ENCODE assay signal across 8 mouse cellular contexts in the genomic region with DNA sequence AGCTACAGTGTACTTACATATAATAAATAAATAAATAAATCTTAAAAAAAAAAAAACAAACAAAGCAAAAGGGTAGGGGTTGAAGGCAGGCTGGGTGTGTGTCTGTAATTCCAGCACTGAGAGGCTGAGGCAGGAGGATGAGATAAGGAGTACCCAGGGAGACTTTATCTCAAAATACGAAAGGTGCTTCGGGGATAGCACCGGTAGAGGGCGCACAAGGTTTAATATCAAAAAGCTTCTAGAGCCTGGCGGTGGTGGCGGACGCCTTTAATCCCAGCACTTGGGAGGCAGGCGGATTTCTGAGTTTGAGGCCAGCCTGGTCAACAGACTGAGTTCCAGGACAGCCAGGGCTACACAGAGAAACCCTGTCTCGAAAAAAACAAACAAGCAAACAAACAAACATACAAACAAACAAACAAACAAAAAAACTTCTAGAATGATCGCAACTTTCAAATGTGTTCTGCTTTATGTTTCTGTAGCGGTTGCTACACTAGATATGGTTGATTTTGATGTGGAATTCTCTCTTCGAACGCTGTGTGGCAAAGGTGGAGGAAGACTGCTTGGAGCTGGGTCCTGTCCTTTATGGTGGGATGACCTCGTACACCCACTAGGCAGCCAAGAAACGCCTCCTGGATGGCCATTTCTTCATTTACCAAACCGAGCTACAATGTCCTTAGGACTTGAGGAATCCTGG. TPM values are rescaled to one million over a fixed set of nuclear protein-coding genes. Genes with fewer than 3 reads are reported as not detected.
DNase-seq lines count a peak whose midpoint lies in the region; ATAC-seq and TF ChIP-seq lines count a peak whose summit lies in the region.

No protein-coding gene starts in this region.

- peak overlapping the region; percentile 88 for H3K9ac ChIP-seq in forebrain, postnatal 0 days
- peak overlapping the region; percentile 90 for H3K9ac ChIP-seq in lung, embryonic 16.5 days (ENCODE audit: low read length)

- H3K36me3 ChIP-seq in G1E (replicated peaks), result peaks cover 25% of the 10 kb centered on the region
- peaks cover 9% of the 10 kb centered on the region for H3K36me3 ChIP-seq in forebrain, postnatal 0 days (ENCODE audit: insufficient read depth)
- H3K36me3 ChIP-seq in lung, embryonic 16.5 days (ENCODE audit: control insufficient read depth, insufficient read depth, low read length), result 0 out of 2 replicates have a peak, but pooled peaks cover 2% of the 10 kb centered on the region

- peak overlapping the region; percentile 86 for H3K4me3 ChIP-seq in G1E (ENCODE audit: low read depth, low read length)
- H3K4me3 ChIP-seq in forebrain, postnatal 0 days (ENCODE audit: low read depth, low read length), result peak overlapping the region; percentile 88
- H3K4me3 ChIP-seq in lung, embryonic 16.5 days (ENCODE audit: low read length), result peak overlapping the region; percentile 85

- H3K9me3 ChIP-seq in G1E (replicated peaks), result 0 out of 2 replicates have a peak, but pooled peaks cover 2% of the 10 kb centered on the region
- no peaks in the 10 kb centered on the region for H3K9me3 ChIP-seq in forebrain, postnatal 0 days (ENCODE audit: low read length)
- no peaks in the 10 kb centered on the region for H3K9me3 ChIP-seq in lung, embryonic 16.5 days (ENCODE audit: control insufficient read depth, low read length)

- H3K4me1 ChIP-seq in G1E (ENCODE audit: insufficient read depth, low read depth, low read length), result peaks cover 26% of the 10 kb centered on the region
- peaks cover 4% of the 10 kb centered on the region; the same call in 1 of the 2 replicates for H3K4me1 ChIP-seq in forebrain, postnatal 0 days (ENCODE audit: insufficient read depth)
- H3K4me1 ChIP-seq in lung, embryonic 16.5 days (replicated peaks; ENCODE audit: control insufficient read depth, insufficient read depth, low read length), result peaks cover 5% of the 10 kb centered on the region

- WGBS in forebrain, postnatal 0 days, result 3% methylated on average over 16 of the region's 16 CpGs
- 2% methylated on average over 16 of the region's 16 CpGs for WGBS in lung, embryonic 16.5 days

- no peak for ATAC-seq in G1E (ENCODE audit: extremely low read depth, insufficient number of reproducible peaks, low FRiP score, poor library complexity, severe bottlenecking)
- ATAC-seq in forebrain, postnatal 0 days, result peak; percentile 23
- peak; percentile 57 to 66; a peak in 3 of 4 replicates for ATAC-seq in hematopoietic stem cell, adult 5-6 weeks (replicated peaks in 1 of 2; ENCODE audit: insufficient read depth in 1 of 2, low FRiP score in 2 of 2, low TSS enrichment in 1 of 2, low read depth in 1 of 2, poor library complexity in 2 of 2, severe bottlenecking in 2 of 2)
- peak; percentile 17; the same call in 1 of the 2 replicates for ATAC-seq in lung, embryonic 16.5 days (ENCODE audit: low read depth)

- peak; percentile 32; the same call in 1 of the 2 replicates for TF ChIP-seq CTCF in G1E (IDR thresholded peaks at IDR 0.05; ENCODE audit: low read depth, low read length)
- peak; percentile 65 for TF ChIP-seq CTCF in forebrain, postnatal 0 days (IDR thresholded peaks at IDR 0.05; ENCODE audit: low read depth)

- H3K27ac ChIP-seq in forebrain, postnatal 0 days (ENCODE audit: low read depth, low read length), result peak overlapping the region; percentile 99
- H3K27ac ChIP-seq in lung, embryonic 16.5 days (ENCODE audit: low read length), result peak overlapping the region; percentile 88

- peak; percentile 46 for DNase-seq in G1E (ENCODE audit: low spot score)
- peak; percentile 90 to 92 for DNase-seq in cerebellum, adult 18-20 months
- DNase-seq in forebrain, postnatal 0 days, result peak; percentile 90
- peak; percentile 91 for DNase-seq in layer of hippocampus, adult 9-10 months (ENCODE audit: low spot score)
- DNase-seq in ovary, postnatal 10 days (ENCODE audit: low spot score), result peak; percentile 42
- DNase-seq in thymus, postnatal 10 days (ENCODE audit: low spot score in 2 of 2), result peak; percentile 71 to 89

- peak overlapping the region; percentile 83 for H3K4me2 ChIP-seq in forebrain, postnatal 0 days (ENCODE audit: low read depth)
- H3K4me2 ChIP-seq in lung, embryonic 16.5 days (ENCODE audit: low read depth, low read length), result peak overlapping the region; percentile 97

- H3K27me3 ChIP-seq in G1E (ENCODE audit: insufficient read depth, low read length), result peaks cover 3% of the 10 kb centered on the region; the same call in 1 of the 2 replicates
- no peaks in the 10 kb centered on the region for H3K27me3 ChIP-seq in forebrain, postnatal 0 days (ENCODE audit: insufficient read depth, low read length)
- no peaks in the 10 kb centered on the region for H3K27me3 ChIP-seq in lung, embryonic 16.5 days (ENCODE audit: control insufficient read depth, insufficient read depth, low read depth, low read length)

RNA-seq across cellular contexts. Expression of a gene that starts 0.8 kb away (rescaled TPM):
- total RNA-seq in G1E (2014; fragmentation: Nextera tagmentation) (0.90 and 3.4 TPM in 2 replicates), G1E (2017) (1.2 and 2.1 TPM in 2 replicates)
- polyA plus RNA-seq in G1E (2012), result 0.11 and 0.13 TPM in 2 replicates
- 17.1 and 25.7 TPM in 2 replicates for total RNA-seq in forebrain, postnatal 0 days (2014; rRNA removed)
- 1.0 and 1.9 TPM in 2 replicates for polyA plus RNA-seq in forebrain, postnatal 0 days (2015; fragmentation: Nextera tagmentation; extraction: Ambion mirVana)
- 0.44 and 1.7 TPM in 2 replicates for total RNA-seq in hematopoietic stem cell, adult 5-6 weeks (2017)
- polyA plus RNA-seq in lung, embryonic 16.5 days (2015; fragmentation: Nextera tagmentation; extraction: Ambion mirVana), result 1.4 and 1.8 TPM in 2 replicates

RNA-seq across cellular contexts. Expression of a gene that starts 1.0 kb away (rescaled TPM):
- total RNA-seq in G1E (2014; fragmentation: Nextera tagmentation) (9.9 and 18.5 TPM in 2 replicates), G1E (2017) (44.7 and 54.5 TPM in 2 replicates)
- polyA plus RNA-seq in G1E (2012), result 98.0 and 113 TPM in 2 replicates
- 70.3 and 107 TPM in 2 replicates for total RNA-seq in forebrain, postnatal 0 days (2014; rRNA removed)
- polyA plus RNA-seq in forebrain, postnatal 0 days (2015; fragmentation: Nextera tagmentation; extraction: Ambion mirVana), result 117 and 119 TPM in 2 replicates
- 33.0 and 75.0 TPM in 2 replicates for total RNA-seq in hematopoietic stem cell, adult 5-6 weeks (2017)
- 72.4 and 73.0 TPM in 2 replicates for polyA plus RNA-seq in lung, embryonic 16.5 days (2015; fragmentation: Nextera tagmentation; extraction: Ambion mirVana)

RNA-seq across cellular contexts. Expression of a gene that starts 12.7 kb away (rescaled TPM):
- total RNA-seq in G1E (2014; fragmentation: Nextera tagmentation) (116 and 133 TPM in 2 replicates), G1E (2017) (144 and 169 TPM in 2 replicates)
- 103 and 140 TPM in 2 replicates for polyA plus RNA-seq in G1E (2012)
- total RNA-seq in forebrain, postnatal 0 days (2014; rRNA removed), result 132 and 167 TPM in 2 replicates
- polyA plus RNA-seq in forebrain, postnatal 0 days (2015; fragmentation: Nextera tagmentation; extraction: Ambion mirVana), result 248 and 266 TPM in 2 replicates
- total RNA-seq in hematopoietic stem cell, adult 5-6 weeks (2017), result 52.1 and 75.9 TPM in 2 replicates
- 225 and 239 TPM in 2 replicates for polyA plus RNA-seq in lung, embryonic 16.5 days (2015; fragmentation: Nextera tagmentation; extraction: Ambion mirVana)

RNA-seq across cellular contexts. Expression of a gene that starts 29.7 kb away (rescaled TPM):
- total RNA-seq in G1E (2014; fragmentation: Nextera tagmentation) (19.1 and 23.3 TPM in 2 replicates), G1E (2017) (21.6 and 21.9 TPM in 2 replicates)
- 16.7 and 22.6 TPM in 2 replicates for polyA plus RNA-seq in G1E (2012)
- total RNA-seq in forebrain, postnatal 0 days (2014; rRNA removed), result 49.2 and 54.1 TPM in 2 replicates
- 18.6 and 20.2 TPM in 2 replicates for polyA plus RNA-seq in forebrain, postnatal 0 days (2015; fragmentation: Nextera tagmentation; extraction: Ambion mirVana)
- total RNA-seq in hematopoietic stem cell, adult 5-6 weeks (2017), result 33.6 and 35.1 TPM in 2 replicates
- 15.8 and 16.1 TPM in 2 replicates for polyA plus RNA-seq in lung, embryonic 16.5 days (2015; fragmentation: Nextera tagmentation; extraction: Ambion mirVana)

RNA-seq across cellular contexts. Expression of a gene that starts 32.7 kb away (rescaled TPM):
- total RNA-seq in G1E (2014; fragmentation: Nextera tagmentation) (63.7 and 74.7 TPM in 2 replicates), G1E (2017) (54.8 and 58.6 TPM in 2 replicates)
- polyA plus RNA-seq in G1E (2012), result 108 and 116 TPM in 2 replicates
- 74.2 and 78.1 TPM in 2 replicates for total RNA-seq in forebrain, postnatal 0 days (2014; rRNA removed)
- polyA plus RNA-seq in forebrain, postnatal 0 days (2015; fragmentation: Nextera tagmentation; extraction: Ambion mirVana), result 43.4 and 47.6 TPM in 2 replicates
- 56.9 and 71.1 TPM in 2 replicates for total RNA-seq in hematopoietic stem cell, adult 5-6 weeks (2017)
- 30.1 and 30.4 TPM in 2 replicates for polyA plus RNA-seq in lung, embryonic 16.5 days (2015; fragmentation: Nextera tagmentation; extraction: Ambion mirVana)
